Mouse (Mus musculus) liver (tissue): ENCODE results near the gene Alkbh2.
A peak's percentile ranks its signal among the peaks of the same experiment; 100 is the strongest.

Source experiments
- DNase-seq: peaks from one replicate; pipeline ENCODE4 v3.0.0-alpha.2; 2020; ENCODE audit warnings: mixed read lengths

Alkbh2 gene

GRCm38 (mm10) chr5:114139175-114139574 is 11.2 kb upstream of the Alkbh2 start:
- DNase-seq = peak; percentile 48

DNA sequence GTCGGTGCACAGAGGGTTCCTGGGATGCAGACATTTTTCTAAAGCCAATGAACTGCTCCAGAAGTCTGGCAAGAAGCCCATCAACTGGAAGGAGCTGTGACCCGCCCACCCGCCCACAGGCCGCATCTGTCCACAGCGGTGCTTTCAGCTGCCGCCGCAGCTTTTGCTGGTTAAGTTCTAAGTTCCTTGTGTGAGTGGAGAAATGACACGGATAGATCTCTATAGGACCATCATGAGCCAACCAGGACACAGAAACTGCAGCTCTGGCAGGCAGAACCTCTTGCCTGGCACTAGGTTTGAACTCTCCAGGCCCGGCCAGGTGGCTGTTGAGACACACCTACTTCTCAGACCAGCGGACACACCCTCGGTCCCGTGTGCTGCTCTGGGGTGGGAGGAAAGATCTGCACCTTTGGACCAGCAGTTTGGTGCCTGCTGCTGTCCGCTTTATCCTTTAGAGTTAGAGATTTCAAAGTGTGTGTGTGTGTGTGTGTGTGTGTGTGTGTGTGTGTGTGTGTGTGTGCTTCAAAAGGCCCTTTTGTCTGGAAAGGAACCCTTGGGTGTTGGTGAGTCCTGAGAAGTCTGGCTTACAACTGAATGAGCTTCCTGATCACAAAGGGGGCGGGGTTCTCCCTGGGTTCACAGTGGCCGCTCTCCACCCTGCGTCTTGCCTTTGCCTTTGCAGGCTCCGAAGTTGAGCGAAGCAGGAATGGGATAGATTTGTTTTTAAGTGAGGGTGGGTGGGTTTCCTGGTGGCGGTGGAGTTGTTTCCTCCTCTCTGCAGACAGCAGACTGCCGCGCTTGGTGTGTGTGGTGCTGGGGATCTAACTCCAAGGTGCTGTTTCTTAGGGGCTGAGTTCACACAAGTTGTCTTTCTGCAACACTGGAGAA is 10.5 kb upstream of the Alkbh2 start:
- no peak for DNase-seq

- DNase-seq = no peak
Measured at GRCm38 (mm10) chr5:114137481-114138276, 9.7 kb upstream of the Alkbh2 start.

- DNase-seq = no peak
Measured at GRCm38 (mm10) chr5:114135516-114135915, 7.5 kb upstream of the Alkbh2 start.

- peak; percentile 77 for DNase-seq
Measured at GRCm38 (mm10) chr5:114134091-114134534, 6.1 kb upstream of the Alkbh2 start.

DNA sequence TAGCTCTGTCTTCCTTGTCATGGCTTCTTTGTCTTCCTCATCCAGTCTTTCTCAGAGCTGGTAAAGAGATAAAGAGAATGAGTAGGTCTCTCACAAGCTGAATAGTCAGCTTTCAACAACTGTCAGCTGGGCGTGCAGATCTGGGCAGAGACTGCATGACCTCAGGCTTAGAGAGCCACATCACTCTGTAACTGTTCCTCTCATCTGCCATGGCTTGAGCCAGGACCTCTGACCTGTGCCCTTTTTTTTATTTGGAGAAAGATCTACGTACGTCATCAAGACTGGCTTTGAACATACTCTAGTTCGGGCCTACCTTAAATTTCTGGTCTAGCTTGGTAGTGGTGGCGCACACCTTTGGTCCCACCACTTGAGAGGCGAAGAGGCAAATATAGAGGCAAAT is 4.8 kb upstream of the Alkbh2 start:
- DNase-seq = no peak

- DNase-seq = peak; percentile 39
Measured at GRCm38 (mm10) chr5:114131521-114131840, 3.5 kb upstream of the Alkbh2 start.

DNA sequence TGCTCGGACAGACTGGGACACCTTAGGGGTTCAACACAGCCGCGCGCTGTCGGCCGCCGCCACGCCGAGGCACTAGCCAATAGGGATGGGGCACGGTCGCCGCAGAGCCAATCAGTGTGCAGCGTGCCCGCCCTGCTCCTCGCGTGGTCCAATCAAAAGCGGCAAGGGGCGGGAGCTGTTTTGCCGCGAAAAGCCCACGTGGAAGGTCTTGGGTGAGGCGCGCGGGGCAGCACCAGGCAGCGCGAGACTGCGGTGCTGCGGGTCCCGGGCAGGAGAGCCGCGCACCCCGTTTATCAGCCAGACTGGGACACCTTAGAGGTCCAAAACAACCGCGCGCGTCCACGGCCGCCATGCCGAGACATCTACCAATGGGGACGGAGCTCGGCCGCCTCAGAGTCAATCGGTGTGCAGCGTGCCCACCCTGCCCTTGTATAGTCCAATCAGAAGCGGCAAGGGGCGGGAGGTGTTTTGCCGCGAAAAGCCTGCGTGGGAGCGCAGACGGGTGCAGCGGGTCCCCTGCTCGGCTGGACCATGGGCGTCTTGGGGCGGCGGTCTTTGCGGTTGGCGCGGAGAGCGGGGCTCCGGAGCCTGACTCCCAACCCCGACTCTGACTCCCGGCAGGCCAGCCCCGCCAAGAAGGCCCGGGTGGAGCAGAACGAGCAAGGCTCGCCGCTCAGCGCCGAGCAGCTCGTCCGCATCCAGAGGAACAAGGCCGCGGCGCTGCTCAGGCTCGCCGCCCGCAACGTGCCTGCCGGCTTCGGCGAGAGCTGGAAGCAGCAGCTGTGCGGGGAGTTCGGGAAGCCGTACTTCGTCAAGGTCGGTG is 2.9 kb upstream of the Alkbh2 start:
- peak; percentile 94 for DNase-seq

DNA sequence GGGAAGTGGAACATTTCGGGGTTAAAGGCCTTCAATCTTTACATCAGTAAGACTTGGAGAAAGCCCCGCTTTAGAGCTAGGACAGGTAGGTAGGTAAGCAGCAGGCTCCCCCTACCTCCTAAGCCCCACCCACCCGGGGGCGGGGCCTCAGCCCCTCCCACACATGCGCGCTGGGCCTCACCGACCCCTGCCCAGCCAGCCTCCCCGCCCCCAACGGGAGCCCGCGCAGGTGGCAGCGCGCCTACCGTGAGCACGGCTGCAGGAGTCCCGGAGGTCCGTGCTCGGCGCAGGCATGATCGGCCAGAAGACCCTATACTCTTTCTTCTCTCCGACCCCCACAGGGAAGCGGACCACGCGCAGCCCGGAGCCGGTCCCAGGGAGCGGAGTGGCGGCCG is 2.2 kb upstream of the Alkbh2 start, which contains the start of gene Ung:
Gene Ung, plus strand, starts transcription at position 176 of the 395 bp plus-strand sequence.
- DNase-seq = peak; percentile 78

DNA sequence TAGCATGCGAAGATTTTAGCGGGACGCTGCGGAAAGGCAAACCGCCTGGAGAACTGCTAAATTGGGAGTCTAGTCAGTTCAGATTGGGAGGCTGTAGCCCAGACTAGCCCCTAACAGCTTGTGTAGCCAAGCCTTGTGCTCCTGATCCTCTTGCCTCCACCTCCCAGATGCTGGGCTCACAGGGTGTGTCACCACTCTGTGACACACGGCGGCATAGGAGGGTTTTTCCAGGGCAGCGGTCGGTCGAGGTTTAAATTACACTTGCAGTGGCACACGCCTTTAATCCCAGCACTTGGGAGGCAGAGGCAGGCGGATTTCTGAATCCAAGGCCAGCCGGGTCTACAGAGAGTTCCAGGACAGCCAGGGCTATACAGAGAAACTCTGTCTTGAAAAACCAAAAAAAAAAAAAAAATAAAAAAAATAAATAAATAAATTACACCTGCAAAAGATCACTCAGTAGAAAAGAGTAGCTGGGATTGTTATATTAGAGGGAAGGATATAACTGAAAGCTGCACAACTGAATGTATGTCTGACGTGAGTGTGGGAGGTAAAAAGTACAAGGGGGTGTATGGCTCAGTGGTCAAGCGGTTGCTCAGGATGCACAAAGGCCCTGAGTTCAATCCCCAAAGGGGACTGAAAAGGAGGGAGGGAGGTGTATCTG is 1.7 kb upstream of the Alkbh2 start:
- DNase-seq = no peak

- no peak for DNase-seq
Measured at GRCm38 (mm10) chr5:114126499-114127244, 1.3 kb downstream of the Alkbh2 start.

GRCm38 (mm10) chr5:114126008-114126407 is 2.0 kb downstream of the Alkbh2 start:
- no peak for DNase-seq

GRCm38 (mm10) chr5:114119806-114120205 is 8.2 kb downstream of the Alkbh2 start:
- no peak for DNase-seq

DNA sequence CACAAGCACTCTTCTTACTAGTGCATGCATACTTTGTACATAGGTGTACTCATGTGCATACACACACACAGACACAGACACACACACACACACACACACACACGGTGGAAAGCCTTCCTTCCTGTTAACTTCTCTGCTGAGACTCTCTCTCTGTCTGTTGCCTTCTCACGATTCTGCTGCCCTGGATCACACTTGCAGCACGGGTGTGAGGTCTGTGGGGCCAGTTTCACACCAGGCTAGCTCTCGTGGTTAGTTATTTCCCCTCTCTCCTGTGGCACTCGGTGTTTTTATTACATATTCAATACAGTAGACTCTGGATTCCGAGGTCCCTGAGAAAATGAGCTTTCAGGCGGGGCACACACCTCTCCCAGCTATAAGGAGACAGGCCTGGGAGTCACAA is 11.4 kb downstream of the Alkbh2 start:
- DNase-seq = no peak

DNA sequence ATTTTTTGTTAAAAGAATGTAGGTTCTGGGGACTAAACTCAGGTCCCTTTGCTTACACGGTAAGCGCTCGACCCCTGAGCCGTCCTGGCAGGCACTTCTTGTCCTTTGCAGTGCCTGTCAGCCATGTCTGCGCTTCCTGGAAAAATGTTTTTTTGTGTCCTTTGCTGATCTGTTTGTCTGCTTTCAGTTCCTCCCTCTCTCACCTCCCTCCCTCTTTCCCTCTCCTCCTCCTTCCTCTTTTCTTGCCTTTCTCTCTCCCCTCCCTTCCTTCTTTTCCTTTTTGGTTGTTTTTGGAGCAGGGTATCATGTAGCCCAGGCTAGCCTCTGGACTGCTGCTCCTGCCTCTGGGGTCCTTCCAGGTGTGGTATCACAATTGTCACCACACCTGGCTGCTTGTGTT is 13.0 kb downstream of the Alkbh2 start:
- DNase-seq = no peak

DNA sequence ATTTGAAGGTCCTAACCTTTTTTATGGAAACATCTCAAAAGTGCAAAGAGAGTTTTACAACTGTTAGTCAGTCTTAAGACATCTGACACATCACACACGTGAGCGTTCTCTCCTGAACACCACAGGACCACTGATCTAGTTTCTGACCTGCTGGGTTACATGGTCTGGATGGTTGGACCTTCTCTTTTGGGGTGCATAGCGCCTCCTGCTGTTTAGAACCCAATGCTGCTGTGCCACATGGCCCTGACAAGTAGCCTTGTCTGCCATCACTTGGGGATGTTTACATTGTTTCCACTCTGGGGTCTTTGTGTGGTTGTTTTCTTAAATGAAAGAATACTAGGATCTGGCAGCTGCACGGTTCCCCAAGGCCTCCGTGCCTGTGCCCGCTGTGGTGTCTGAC is 14.7 kb downstream of the Alkbh2 start:
- DNase-seq = no peak

DNA sequence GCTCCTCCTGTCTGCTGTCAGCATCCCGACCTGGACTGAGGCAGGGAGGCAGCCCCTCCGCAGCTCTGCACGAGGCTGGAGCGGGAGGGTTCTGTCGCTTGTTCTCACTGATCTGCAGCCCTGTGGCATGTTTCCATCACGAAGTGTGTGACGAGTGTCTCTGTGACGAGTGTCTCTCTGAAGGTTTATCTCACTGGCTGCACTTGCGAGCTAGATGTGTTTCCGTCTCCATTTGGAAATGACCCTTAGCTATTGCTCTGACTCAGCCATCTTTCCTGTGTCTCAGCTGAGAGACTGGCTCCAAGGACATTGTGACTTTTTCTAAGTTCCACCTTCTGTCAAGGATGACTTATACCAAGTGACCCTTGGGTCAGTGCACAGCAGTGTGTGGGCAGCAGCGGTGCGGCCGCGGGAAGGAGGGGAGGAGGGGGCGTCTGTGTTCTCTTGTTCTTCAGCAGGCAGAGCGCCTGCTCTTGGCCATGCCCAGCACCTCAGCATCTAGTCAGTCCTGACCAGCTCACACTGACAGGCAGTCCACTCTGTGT is 21.6 kb downstream of the Alkbh2 start:
- no peak for DNase-seq

DNA sequence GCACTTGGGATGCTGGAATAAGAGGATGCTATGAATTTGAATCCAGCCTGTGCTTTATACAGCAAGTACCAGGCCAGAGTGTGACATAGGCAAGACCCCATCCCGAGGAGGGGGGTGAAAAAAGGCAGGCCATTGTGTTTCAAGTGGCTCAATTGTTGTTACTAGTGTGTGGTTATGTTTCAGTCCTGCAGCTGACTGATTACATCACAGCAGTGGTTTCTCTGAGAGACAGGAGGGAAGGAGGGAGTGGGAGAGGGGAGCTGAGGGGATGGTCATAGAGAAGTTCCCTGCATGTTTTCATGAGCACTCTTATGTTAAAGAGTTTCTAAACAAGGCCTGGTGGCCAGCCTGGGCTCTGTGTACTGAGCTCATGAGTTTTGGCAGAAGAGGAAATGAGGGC is 25.2 kb downstream of the Alkbh2 start:
- DNase-seq = no peak

- DNase-seq = no peak
Measured at GRCm38 (mm10) chr5:114101873-114102272, 26.1 kb downstream of the Alkbh2 start.

DNA sequence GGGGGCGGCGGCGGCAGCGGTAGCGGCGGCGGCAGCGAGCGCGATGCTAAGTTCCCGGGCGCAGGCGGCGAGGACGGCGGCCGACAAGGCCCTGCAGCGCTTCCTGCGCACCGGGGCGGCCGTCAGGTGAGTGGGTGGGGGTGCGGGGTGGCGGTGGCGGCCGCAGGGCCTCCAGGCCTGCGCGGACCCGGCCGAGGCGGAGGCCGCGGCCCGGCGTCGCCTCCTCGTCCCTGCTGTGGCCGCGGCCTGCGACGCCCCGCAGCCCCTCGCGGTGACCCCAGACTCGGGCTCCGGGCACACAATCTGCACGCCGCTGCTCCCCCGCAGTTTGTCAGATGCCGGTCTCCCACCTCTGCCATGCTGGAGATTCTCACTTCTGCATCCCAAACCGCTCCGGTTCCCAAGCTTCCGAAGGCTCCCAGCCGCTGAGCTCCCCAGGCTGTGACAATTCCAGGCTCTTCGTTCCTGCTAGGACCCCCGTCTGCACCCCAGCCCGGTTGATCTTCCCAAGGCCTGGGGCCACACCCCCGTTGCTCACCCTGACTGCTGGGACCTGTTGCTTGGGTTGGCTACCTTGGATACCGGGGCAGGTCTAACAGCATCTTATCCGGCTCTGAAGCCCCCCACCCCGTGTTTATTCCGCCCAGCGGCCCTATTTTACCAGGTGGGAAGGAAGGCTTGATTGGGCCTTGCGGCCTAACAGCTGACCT is 27.5 kb downstream of the Alkbh2 start:
- no peak for DNase-seq
